Mouse (Mus musculus): ENCODE results near the gene Tmem131. TPM values are rescaled to one million over a fixed set of nuclear protein-coding genes. Genes with fewer than 3 reads are reported as not detected.

Tmem131 gene
- total RNA-seq (2023): 64.6 and 66.1 TPM in 2 replicates

DNA sequence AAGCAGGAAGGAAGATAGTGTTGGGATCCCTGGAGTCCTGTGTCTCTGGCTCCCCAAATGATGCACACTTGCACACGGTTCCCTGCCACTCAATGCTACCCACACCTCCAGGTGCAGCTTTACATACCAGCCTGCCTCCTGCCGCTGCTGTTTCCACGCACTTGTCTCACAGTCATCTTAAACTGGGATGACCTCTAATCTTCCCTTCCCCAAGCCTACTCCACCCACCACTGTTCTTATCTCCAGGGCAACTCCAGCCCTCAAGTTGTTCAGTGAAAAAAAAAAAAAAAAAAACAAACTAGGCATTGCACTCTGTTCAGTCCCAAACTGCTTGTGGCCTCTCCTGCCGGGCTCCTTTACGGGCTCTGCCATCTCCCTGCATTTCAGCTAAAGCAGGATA lies at the start of gene Tmem131:
Gene Tmem131 (minus strand): TSS at position 14 of the 400 bp plus-strand sequence.

DNA sequence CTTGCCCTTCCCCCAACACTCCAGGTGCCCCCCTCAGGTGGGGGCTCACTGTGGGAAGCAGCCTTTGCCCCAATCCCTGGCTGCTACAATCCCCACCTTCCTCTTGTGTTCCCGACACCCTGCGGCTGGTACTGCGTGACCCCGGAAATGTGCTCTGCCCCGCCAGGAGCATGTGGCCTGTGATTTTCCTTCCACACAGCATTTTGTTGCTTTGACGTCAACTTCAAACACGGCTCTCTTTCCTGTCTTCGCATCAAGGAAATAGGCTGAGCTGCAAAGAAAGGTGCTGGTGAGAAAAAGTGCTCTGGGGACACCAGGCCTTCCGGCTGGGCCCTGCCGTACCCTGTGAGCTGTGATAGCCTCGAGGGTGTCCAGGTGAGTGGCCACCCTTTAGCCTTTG lies 181.9 kb downstream of the Tmem131 start, which contains the start of gene Zap70:
Gene Zap70 (plus strand): TSS at position 231 of the 400 bp plus-strand sequence.

Other genes with a start within 250 kb of the Tmem131 start
- gene 4933424G06Rik, start 233.5 kb downstream of the Tmem131 start, total RNA-seq (2023): not detected in 2 replicates
- gene Actr1b, start 229.2 kb downstream of the Tmem131 start, total RNA-seq (2023): 55.4 and 68.4 TPM in 2 replicates
- not detected in 2 replicates for gene Zap70, start 181.9 kb downstream of the Tmem131 start, total RNA-seq (2023)
- not detected in 2 replicates for gene Vwa3b, start 82.9 kb upstream of the Tmem131 start, total RNA-seq (2023)